Mouse (Mus musculus) lung, embryonic 14.5 days (tissue): ENCODE measurements at regions not wholly inside any gene's neighbourhood (a gene's known extent, or its start where the extent isn't known, plus 50 kb on each side); places are given as distances from the start of the nearest gene placed in this dataset.
A peak's percentile ranks its signal among the peaks of the same experiment; 100 is the strongest.

ENCODE experiments used
- ATAC-seq: fragments of 200-750 bp; cut with Nextera tagmentation; 2 replicates; pipeline ENCODE4 v1.8.0; 2017; ENCODE audit warnings: mild to moderate bottlenecking, moderate TSS enrichment, moderate library complexity; ENCODE audit not compliant: insufficient read depth
- DNase-seq: peaks from one replicate; pipeline ENCODE4 v3.0.0-alpha.2; 2015
- H3K27ac ChIP-seq: fragments of 300-500 bp; sonication (generic); 2 replicates; pipeline ENCODE4 v1.5.1; 2014; ENCODE audit warnings: low read depth, mild to moderate bottlenecking, moderate library complexity
- H3K27me3 ChIP-seq: fragments of 300-500 bp; sonication (generic); 2 replicates; pipeline ENCODE4 v1.6.1; 2014; ENCODE audit warnings: low read length, control low read depth; ENCODE audit not compliant: insufficient read depth
- H3K36me3 ChIP-seq: fragments of 300-500 bp; sonication (generic); 2 replicates; pipeline ENCODE4 v1.6.1; 2014; ENCODE audit warnings: control low read depth; ENCODE audit not compliant: insufficient read depth
- H3K4me1 ChIP-seq: fragments of 300-500 bp; sonication (generic); 2 replicates; pipeline ENCODE4 v1.6.1; 2014; ENCODE audit warnings: antibody characterized with exemption, control low read depth; ENCODE audit not compliant: insufficient read depth
- H3K4me2 ChIP-seq: fragments of 300-500 bp; sonication (generic); 2 replicates; pipeline ENCODE4 v1.6.1; 2014; ENCODE audit warnings: mild to moderate bottlenecking
- H3K4me3 ChIP-seq: fragments of 300-500 bp; sonication (generic); 2 replicates; pipeline ENCODE4 v1.5.1; 2014; ENCODE audit warnings: low read depth, low read length
- H3K9ac ChIP-seq: fragments of 300-500 bp; sonication (generic); 2 replicates; pipeline ENCODE4 v1.6.1; 2014
- H3K9me3 ChIP-seq: fragments of 300-500 bp; sonication (generic); 2 replicates; pipeline ENCODE4 v1.6.1; 2016; ENCODE audit warnings: low read depth, low read length, control low read depth
- CTCF ChIP-seq: IDR thresholded peaks from 2 replicates; pipeline ENCODE4 v1.5.1; 2016; ENCODE audit warnings: antibody characterized with exemption, low read depth
- WGBS: fragments of 180-500 bp; shearing (Covaris S2); extraction: QIAGEN DNeasy Blood & Tissue Kit; methylation state at CpG from one replicate; pipeline ENCODE4 v1.1.7; 2014; 5-methylcytosine and 5-hydroxymethylcytosine counted together

- Histone ChIP-seq H3K9me3 (no peaks in the 10 kb centered on the region), H3K36me3 (no peaks in the 10 kb centered on the region), H3K27ac (no peak overlapping the region), H3K27me3 (no peaks in the 10 kb centered on the region), H3K4me3 (no peak overlapping the region), H3K9ac (no peak overlapping the region), H3K4me1 (no peaks in the 10 kb centered on the region), H3K4me2 (no peak overlapping the region)
- WGBS: 71% methylated on average over 4 of the region's 4 CpGs
- ATAC-seq (no peak), DNase-seq (no peak)
- TF ChIP-seq CTCF: no peak
Measured at GRCm38 (mm10) chr9:30353965-30354364, 72.9 kb upstream of the Snx19 start.

- Histone ChIP-seq H3K9me3 (no peaks in the 10 kb centered on the region), H3K27me3 (no peaks in the 10 kb centered on the region), H3K27ac (peak overlapping the region; percentile 33; the same call in 1 of the 2 replicates), H3K36me3 (no peaks in the 10 kb centered on the region), H3K4me2 (no peak overlapping the region), H3K4me1 (no peaks in the 10 kb centered on the region), H3K4me3 (no peak overlapping the region), H3K9ac (no peak overlapping the region)
- TF ChIP-seq CTCF: no peak
- 56% methylated on average over 2 of the region's 2 CpGs for WGBS
- ATAC-seq: no peak
- DNase-seq: peak; percentile 11
Measured at GRCm38 (mm10) chr9:30355642-30356041, 71.3 kb upstream of the Snx19 start.

GRCm38 (mm10) chr9:30369554-30370440, 57.1 kb upstream of the Snx19 start:
- no peak overlapping the region for H3K4me2 ChIP-seq
- no peaks in the 10 kb centered on the region for H3K9me3 ChIP-seq
- no peak for TF ChIP-seq CTCF
- H3K4me3 ChIP-seq: no peak overlapping the region
- no peak overlapping the region for H3K9ac ChIP-seq
- no peaks in the 10 kb centered on the region for H3K27me3 ChIP-seq
- no peak overlapping the region for H3K27ac ChIP-seq
- no peaks in the 10 kb centered on the region for H3K4me1 ChIP-seq
- no peak for ATAC-seq
- no peaks in the 10 kb centered on the region for H3K36me3 ChIP-seq
- no peak for DNase-seq
- WGBS: 40% methylated on average over 11 of the region's 11 CpGs

GRCm38 (mm10) chr9:30370789-30371188, 56.1 kb upstream of the Snx19 start:
- Histone ChIP-seq H3K4me1 (no peaks in the 10 kb centered on the region), H3K27me3 (no peaks in the 10 kb centered on the region), H3K36me3 (no peaks in the 10 kb centered on the region), H3K4me3 (no peak overlapping the region), H3K27ac (no peak overlapping the region), H3K4me2 (no peak overlapping the region), H3K9ac (no peak overlapping the region), H3K9me3 (no peaks in the 10 kb centered on the region)
- WGBS: 34% methylated on average over 2 of the region's 2 CpGs
- no peak for ATAC-seq
- no peak for DNase-seq
- TF ChIP-seq CTCF: no peak

- no peak for ATAC-seq
- WGBS: 61% methylated on average over 3 of the region's 3 CpGs
- H3K9me3 ChIP-seq: no peaks in the 10 kb centered on the region
Measured at GRCm38 (mm10) chr9:30376908-30377307, 50.0 kb upstream of the Snx19 start.

More at GRCm38 (mm10) chr9:30376908-30377307, 50.0 kb upstream of the Snx19 start:
- Histone ChIP-seq H3K4me1 (no peaks in the 10 kb centered on the region), H3K27ac (no peak overlapping the region), H3K4me3 (no peak overlapping the region), H3K36me3 (no peaks in the 10 kb centered on the region), H3K27me3 (no peaks in the 10 kb centered on the region), H3K9ac (no peak overlapping the region), H3K4me2 (no peak overlapping the region)
- no peak for TF ChIP-seq CTCF
- no peak for DNase-seq
